Mouse (Mus musculus) MEL (cell line): Measurements from ENCODE around the gene Oscp1. TPM values are rescaled to one million over a fixed set of nuclear protein-coding genes. Genes with fewer than 3 reads are reported as not detected.
"Not testable (repeated sequence)": the region's sequence is repeated elsewhere in the genome, so short reads cannot be mapped to it uniquely, and the experiment has no call there.

Source experiments
- DNase-seq: peaks from one replicate; pipeline ENCODE4 v3.0.0; 2011; ENCODE audit warnings: low read depth, low spot score
- H3K27ac ChIP-seq: 2 replicates; pipeline ENCODE4 v1.5.1; 2012; ENCODE audit warnings: low read depth, mild to moderate bottlenecking, control low read depth, low read length, moderate library complexity; ENCODE audit not compliant: control insufficient read depth
- H3K27me3 ChIP-seq, 2 experiments: fragments of 150-350 bp in 1 of 2; sonication (generic) in 1 of 2; 2 replicates each; pipeline ENCODE4 v1.6.1; 2012; ENCODE audit warnings: low read length in 2 of 2, mild to moderate bottlenecking in 2 of 2, improper control_type of control experiment in 1 of 2, moderate library complexity in 1 of 2; ENCODE audit not compliant: insufficient read depth in 2 of 2, control insufficient read depth in 1 of 2
- H3K36me3 ChIP-seq, 2 experiments: 2 replicates each; pipeline ENCODE4 v1.6.1; 2012 to 2014; ENCODE audit warnings: low read length in 2 of 2, improper control_type of control experiment in 1 of 2, inconsistent platforms in 1 of 2, mild to moderate bottlenecking in 1 of 2; ENCODE audit not compliant: insufficient read depth in 2 of 2, control insufficient read depth in 1 of 2
- H3K4me1 ChIP-seq, 2 experiments: fragments of 150-350 bp in 1 of 2; sonication (generic) in 1 of 2; 2 replicates each; pipeline ENCODE4 v1.6.1; 2012; ENCODE audit warnings: low read length in 2 of 2, improper control_type of control experiment in 1 of 2, mild to moderate bottlenecking in 1 of 2; ENCODE audit not compliant: insufficient read depth in 2 of 2, control insufficient read depth in 1 of 2
- H3K4me3 ChIP-seq, 2 experiments: fragments of 150-350 bp in 1 of 2; sonication (generic) in 1 of 2; 2 replicates each; pipeline ENCODE4 v1.5.1; 2012; ENCODE audit warnings: low read depth in 2 of 2, low read length in 2 of 2, mild to moderate bottlenecking in 2 of 2, moderate library complexity in 2 of 2, control low read depth in 1 of 2, improper control_type of control experiment in 1 of 2; ENCODE audit not compliant: control insufficient read depth in 1 of 2, insufficient read depth in 1 of 2
- H3K79me2 ChIP-seq: 2 replicates; pipeline ENCODE4 v1.6.1; 2012; ENCODE audit warnings: mild to moderate bottlenecking, low read length, moderate library complexity; ENCODE audit not compliant: control insufficient read depth, poor library complexity, insufficient read depth
- H3K9ac ChIP-seq: 2 replicates; pipeline ENCODE4 v1.6.1; 2012; ENCODE audit warnings: low read depth, mild to moderate bottlenecking, control low read depth, low read length, moderate library complexity; ENCODE audit not compliant: control insufficient read depth, poor library complexity, severe bottlenecking
- H3K9me3 ChIP-seq: fragments of 150-350 bp; sonication (generic); replicated peaks from 2 replicates; pipeline ENCODE4 v1.6.1; 2012; ENCODE audit warnings: mild to moderate bottlenecking, low read length, improper control_type of control experiment, moderate library complexity; ENCODE audit not compliant: insufficient read depth
- ELF1 ChIP-seq: IDR thresholded peaks from 2 replicates; pipeline ENCODE4 v1.6.1; 2014; ENCODE audit warnings: low read depth, mild to moderate bottlenecking, inconsistent platforms, low read length, improper control_type of control experiment, moderate library complexity
- ETS1 ChIP-seq: IDR thresholded peaks from 2 replicates; pipeline ENCODE4 v1.6.1; 2012; ENCODE audit warnings: low read depth, mild to moderate bottlenecking, inconsistent platforms, low read length, improper control_type of control experiment, moderate library complexity
- GATA1 ChIP-seq: IDR thresholded peaks from 2 replicates; pipeline ENCODE4 v1.6.1; 2011; ENCODE audit warnings: low read depth, low read length, improper control_type of control experiment
- HCFC1 ChIP-seq: IDR thresholded peaks from 2 replicates; pipeline ENCODE4 v1.6.1; 2012; ENCODE audit warnings: low read depth, mild to moderate bottlenecking, inconsistent platforms, low read length, improper control_type of control experiment, moderate library complexity
- MYC ChIP-seq: IDR thresholded peaks from 2 replicates; pipeline ENCODE4 v1.6.1; 2011; ENCODE audit warnings: low read depth, mild to moderate bottlenecking, low read length, improper control_type of control experiment, moderate library complexity
- NRF1 ChIP-seq: IDR thresholded peaks from 2 replicates; pipeline ENCODE4 v1.6.1; 2014; ENCODE audit warnings: low read depth, mild to moderate bottlenecking, inconsistent platforms, low read length, improper control_type of control experiment, moderate library complexity; ENCODE audit not compliant: poor library complexity, insufficient read depth, severe bottlenecking
- SIN3A ChIP-seq: IDR thresholded peaks from 2 replicates; pipeline ENCODE4 v1.6.1; 2012; ENCODE audit warnings: low read length, improper control_type of control experiment, inconsistent platforms
- TAL1 ChIP-seq: IDR thresholded peaks from 2 replicates; pipeline ENCODE4 v1.6.1; 2012; ENCODE audit warnings: mild to moderate bottlenecking, inconsistent platforms, low read length, moderate library complexity, mixed read lengths
- TBP ChIP-seq: IDR thresholded peaks from 2 replicates; pipeline ENCODE4 v1.8.0; 2011; ENCODE audit warnings: low read depth, low read length, improper control_type of control experiment
- UBTF ChIP-seq: IDR thresholded peaks from 2 replicates; pipeline ENCODE4 v1.6.1; 2012; ENCODE audit warnings: low read depth, mild to moderate bottlenecking, inconsistent platforms, low read length, improper control_type of control experiment, moderate library complexity, borderline replicate concordance; ENCODE audit not compliant: insufficient read depth
- ZC3H11A ChIP-seq: IDR thresholded peaks from 2 replicates; pipeline ENCODE4 v1.6.1; 2012; ENCODE audit warnings: low read depth, mild to moderate bottlenecking, inconsistent platforms, low read length, improper control_type of control experiment
- ZKSCAN1 ChIP-seq: IDR thresholded peaks from 2 replicates; pipeline ENCODE4 v1.6.1; 2012; ENCODE audit warnings: low read depth, mild to moderate bottlenecking, inconsistent platforms, low read length, improper control_type of control experiment, moderate library complexity
- ZNF384 ChIP-seq: IDR thresholded peaks from 2 replicates; pipeline ENCODE4 v1.6.1; 2012; ENCODE audit warnings: low read depth, mild to moderate bottlenecking, inconsistent platforms, low read length, improper control_type of control experiment
- polyA plus RNA-seq, 2 experiments: library from polyadenylated mRNA; stranded (reverse) in 1 of 2; unstranded in 1 of 2; fragments of >175 nt in 1 of 2; fragments of >200 nt in 1 of 2; gene quantifications; 2 replicates each; pipeline versions ENCODE4 v1.2.1 to v1.2.4; 2012; ENCODE audit warnings: low replicate concordance in 2 of 2, low read depth in 1 of 2; ENCODE audit not compliant: insufficient read length in 2 of 2, insufficient read depth in 1 of 2, missing spikeins in 1 of 2
- total RNA-seq: library from RNA; depleted of rRNA; stranded (reverse); fragments of 300-350 nt; gene quantifications from 2 replicates; pipeline ENCODE4 v1.2.3, GENCODE M21; 2012

Gene Oscp1
- total and polyA plus RNA-seq, 3 experiments, result 5.7 to 7.6 TPM; not detected in 1

GRCm38 (mm10) chr4:126091873-126092272 is 33.5 kb downstream of the Oscp1 start:
- H3K36me3 ChIP-seq, result no peaks in the 10 kb centered on the region
- H3K9me3 ChIP-seq, result no peaks in the 10 kb centered on the region
- H3K4me1 ChIP-seq, result 0 out of 4 replicates have a peak, but pooled peaks cover 0 to 1% of the 10 kb centered on the region in 2 experiments
- TF ChIP-seq UBTF (no peak), SIN3A (no peak), ZC3H11A (no peak), TAL1 (no peak), HCFC1 (no peak), ZKSCAN1 (no peak), ELF1 (no peak), NRF1 (no peak)
- H3K9ac ChIP-seq, result no peak overlapping the region
- no peak for DNase-seq
- peaks cover 3% of the 10 kb centered on the region for H3K79me2 ChIP-seq
- H3K27ac ChIP-seq, result no peak overlapping the region
- no peaks in the 10 kb centered on the region for H3K27me3 ChIP-seq
- no peak overlapping the region for H3K4me3 ChIP-seq

- Histone ChIP-seq H3K4me1 (peaks cover 0 to 23% of the 10 kb centered on the region in 2 experiments; a peak in 3 of 4 replicates), H3K36me3 (peaks cover 0 to 14% of the 10 kb centered on the region in 2 experiments; a peak in 2 of 4 replicates)
- H3K27me3 ChIP-seq, result not testable (repeated sequence)
- TF ChIP-seq NRF1, result 0 out of 2 replicates have a peak, but pooled peaks have one; percentile 11
- peak; percentile 30; the same call in 1 of the 2 replicates for TF ChIP-seq ETS1
- TF ChIP-seq HCFC1, result 0 out of 2 replicates have a peak, but pooled peaks have one; percentile 21
- peak; percentile 97 for TF ChIP-seq TBP
- 0 out of 2 replicates have a peak, but pooled peaks have one; percentile 25 for TF ChIP-seq SIN3A
- 0 out of 2 replicates have a peak, but pooled peaks have one; percentile 3 for TF ChIP-seq GATA1
- TF ChIP-seq ZNF384, result peak; percentile 82
- TF ChIP-seq ELF1, result 0 out of 2 replicates have a peak, but pooled peaks have one; percentile 29
- TF ChIP-seq MYC, result peak; percentile 47; the same call in 1 of the 2 replicates
- TF ChIP-seq, all 39 proteins: peak for 9; not testable (repeated sequence) for 30
- H3K4me3 ChIP-seq, result peak overlapping the region; percentile 12 to 93; a peak in 3 of 4 replicates
- peak overlapping the region; percentile 65 for H3K27ac ChIP-seq
- not testable (repeated sequence) for H3K9ac ChIP-seq, H3K9me3 ChIP-seq, H3K79me2 ChIP-seq
- DNase-seq, result peak; percentile 87
These were observed 37.5 kb downstream of the Oscp1 start for GRCm38 (mm10) chr4:126095622-126096430.
